Mouse (Mus musculus): ENCODE results near the gene Pkhd1. TPM values are rescaled to one million over a fixed set of nuclear protein-coding genes. Genes with fewer than 3 reads are reported as not detected.

The Pkhd1 gene
- polyA plus RNA-seq, 1 experiment, result not detected

GRCm38 (mm10) chr1:20513364-20514084, 104.3 kb downstream of the Pkhd1 start:
- no peaks in the 10 kb centered on the region for H3K36me3 ChIP-seq (replicated peaks; ENCODE audit: low read length)
- no peaks in the 10 kb centered on the region for H3K4me1 ChIP-seq
- no peak for TF ChIP-seq FLI1 (IDR thresholded peaks at IDR 0.05; ENCODE audit: low read length)
- H3K27me3 ChIP-seq (replicated peaks), result no peaks in the 10 kb centered on the region
- no peaks in the 10 kb centered on the region for H3K9me3 ChIP-seq
- no peak overlapping the region for H3K4me3 ChIP-seq (replicated peaks)

- Histone ChIP-seq H3K36me3 (replicated peaks; ENCODE audit: low read length) (no peaks in the 10 kb centered on the region), H3K27me3 (replicated peaks) (no peaks in the 10 kb centered on the region), H3K4me3 (replicated peaks) (no peak overlapping the region), H3K4me1 (no peaks in the 10 kb centered on the region), H3K9me3 (peaks cover 6% of the 10 kb centered on the region; the same call in 1 of the 2 replicates)
- TF ChIP-seq GATA1 (IDR thresholded peaks at IDR 0.05; ENCODE audit: borderline replicate concordance, low read length) (no peak), FLI1 (IDR thresholded peaks at IDR 0.05; ENCODE audit: low read length) (no peak)
Measured at GRCm38 (mm10) chr1:20498965-20499364, 118.9 kb downstream of the Pkhd1 start.

GRCm38 (mm10) chr1:20486087-20486486, 131.8 kb downstream of the Pkhd1 start:
- no peak for TF ChIP-seq FLI1 (IDR thresholded peaks at IDR 0.05; ENCODE audit: low read length)
- TF ChIP-seq GATA1 (IDR thresholded peaks at IDR 0.05; ENCODE audit: borderline replicate concordance, low read length), result no peak
- Histone ChIP-seq H3K36me3 (replicated peaks; ENCODE audit: low read length) (no peaks in the 10 kb centered on the region), H3K27me3 (replicated peaks) (no peaks in the 10 kb centered on the region), H3K4me1 (no peaks in the 10 kb centered on the region), H3K4me3 (replicated peaks) (no peak overlapping the region), H3K9me3 (no peaks in the 10 kb centered on the region)

- Histone ChIP-seq H3K27me3 (replicated peaks) (peaks cover 3% of the 10 kb centered on the region), H3K4me3 (replicated peaks) (no peak overlapping the region), H3K4me1 (no peaks in the 10 kb centered on the region), H3K9me3 (no peaks in the 10 kb centered on the region), H3K36me3 (replicated peaks; ENCODE audit: low read length) (no peaks in the 10 kb centered on the region)
- TF ChIP-seq GATA1 (IDR thresholded peaks at IDR 0.05; ENCODE audit: borderline replicate concordance, low read length), result no peak
Measured at GRCm38 (mm10) chr1:20481843-20482242, 136.0 kb downstream of the Pkhd1 start.

- H3K36me3 ChIP-seq (replicated peaks; ENCODE audit: low read length), result no peaks in the 10 kb centered on the region
- H3K9me3 ChIP-seq, result no peaks in the 10 kb centered on the region
- TF ChIP-seq FLI1 (IDR thresholded peaks at IDR 0.05; ENCODE audit: low read length) (no peak), GATA1 (IDR thresholded peaks at IDR 0.05; ENCODE audit: borderline replicate concordance, low read length) (no peak)
- H3K27me3 ChIP-seq (replicated peaks), result peaks cover 3% of the 10 kb centered on the region
- H3K4me1 ChIP-seq, result no peaks in the 10 kb centered on the region
- H3K4me3 ChIP-seq (replicated peaks), result no peak overlapping the region
Measured at GRCm38 (mm10) chr1:20478695-20479094, 139.2 kb downstream of the Pkhd1 start.

- Histone ChIP-seq H3K36me3 (replicated peaks; ENCODE audit: low read length) (no peaks in the 10 kb centered on the region), H3K27me3 (replicated peaks) (peaks cover 3% of the 10 kb centered on the region), H3K4me1 (no peaks in the 10 kb centered on the region), H3K4me3 (replicated peaks) (no peak overlapping the region), H3K9me3 (no peaks in the 10 kb centered on the region)
- TF ChIP-seq FLI1 (IDR thresholded peaks at IDR 0.05; ENCODE audit: low read length) (no peak), GATA1 (IDR thresholded peaks at IDR 0.05; ENCODE audit: borderline replicate concordance, low read length) (no peak)
Measured at GRCm38 (mm10) chr1:20478266-20478659, 139.6 kb downstream of the Pkhd1 start.

- Histone ChIP-seq H3K9me3 (no peaks in the 10 kb centered on the region), H3K4me1 (no peaks in the 10 kb centered on the region), H3K4me3 (replicated peaks) (no peak overlapping the region), H3K36me3 (replicated peaks; ENCODE audit: low read length) (no peaks in the 10 kb centered on the region), H3K27me3 (replicated peaks) (peaks cover 3% of the 10 kb centered on the region)
- no peak for TF ChIP-seq FLI1 (IDR thresholded peaks at IDR 0.05; ENCODE audit: low read length)
- no peak for TF ChIP-seq GATA1 (IDR thresholded peaks at IDR 0.05; ENCODE audit: borderline replicate concordance, low read length)
Measured at GRCm38 (mm10) chr1:20477561-20478265, 140.2 kb downstream of the Pkhd1 start.

- TF ChIP-seq FLI1 (IDR thresholded peaks at IDR 0.05; ENCODE audit: low read length) (no peak), GATA1 (IDR thresholded peaks at IDR 0.05; ENCODE audit: borderline replicate concordance, low read length) (no peak)
- Histone ChIP-seq H3K27me3 (replicated peaks) (no peaks in the 10 kb centered on the region), H3K36me3 (replicated peaks; ENCODE audit: low read length) (no peaks in the 10 kb centered on the region), H3K4me1 (no peaks in the 10 kb centered on the region), H3K4me3 (replicated peaks) (no peak overlapping the region), H3K9me3 (no peaks in the 10 kb centered on the region)
Measured at GRCm38 (mm10) chr1:20470770-20471169, 147.1 kb downstream of the Pkhd1 start.

GRCm38 (mm10) chr1:20470317-20470716, 147.5 kb downstream of the Pkhd1 start:
- no peak overlapping the region for H3K4me3 ChIP-seq (replicated peaks)
- no peaks in the 10 kb centered on the region for H3K9me3 ChIP-seq
- TF ChIP-seq FLI1 (IDR thresholded peaks at IDR 0.05; ENCODE audit: low read length), result no peak
- no peak for TF ChIP-seq GATA1 (IDR thresholded peaks at IDR 0.05; ENCODE audit: borderline replicate concordance, low read length)
- no peaks in the 10 kb centered on the region for H3K27me3 ChIP-seq (replicated peaks)
- no peaks in the 10 kb centered on the region for H3K36me3 ChIP-seq (replicated peaks; ENCODE audit: low read length)
- no peaks in the 10 kb centered on the region for H3K4me1 ChIP-seq

- H3K4me3 ChIP-seq (replicated peaks), result no peak overlapping the region
- no peak for TF ChIP-seq FLI1 (IDR thresholded peaks at IDR 0.05; ENCODE audit: low read length)
- no peak for TF ChIP-seq GATA1 (IDR thresholded peaks at IDR 0.05; ENCODE audit: borderline replicate concordance, low read length)
- H3K36me3 ChIP-seq (replicated peaks; ENCODE audit: low read length), result no peaks in the 10 kb centered on the region
- no peaks in the 10 kb centered on the region for H3K4me1 ChIP-seq
- no peaks in the 10 kb centered on the region for H3K27me3 ChIP-seq (replicated peaks)
- no peaks in the 10 kb centered on the region for H3K9me3 ChIP-seq
Measured at GRCm38 (mm10) chr1:20466481-20466880, 151.4 kb downstream of the Pkhd1 start.

Data from megakaryocyte, embryonic 14.5 days (primary cell).